Mouse (Mus musculus): ENCODE measurements at regions not wholly inside any gene's neighbourhood (a gene's known extent, or its start where the extent isn't known, plus 50 kb on each side); places are given as distances from the start of the nearest gene placed in this dataset.
A peak's percentile ranks its signal among the peaks of the same experiment; 100 is the strongest.

DNA sequence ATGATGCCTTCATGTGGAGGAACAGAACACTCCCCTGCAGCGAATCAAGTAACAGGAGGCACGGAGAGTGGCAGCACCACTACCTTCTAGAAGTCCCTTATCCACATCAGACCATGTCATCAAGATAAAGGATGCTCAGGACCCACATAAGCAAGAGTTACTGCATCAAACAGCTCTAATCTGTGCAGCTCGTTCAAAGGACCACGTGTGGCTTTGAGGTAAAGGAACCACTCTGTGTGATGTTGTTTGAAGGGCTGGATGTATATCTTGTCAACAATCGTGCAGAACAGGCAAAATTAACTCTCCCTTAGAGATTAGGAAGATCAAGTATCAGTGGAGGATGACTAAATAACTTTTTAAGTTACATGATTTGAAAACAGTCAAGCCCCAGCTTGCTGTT lies 68.8 kb upstream of the Cd44 start:
- H3K4me3 ChIP-seq (ENCODE audit: insufficient read depth, low read depth, low read length) = no peak overlapping the region
- no peaks in the 10 kb centered on the region for H3K79me2 ChIP-seq (ENCODE audit: control insufficient read depth, insufficient read depth, low read length)
- no peak overlapping the region for H3K9ac ChIP-seq (ENCODE audit: low read depth, low read length)
- no peaks in the 10 kb centered on the region for H3K4me1 ChIP-seq (ENCODE audit: control insufficient read depth, insufficient read depth, low read length)
- TF ChIP-seq POLR2A (IDR thresholded peaks at IDR 0.05; ENCODE audit: extremely low read depth, insufficient read depth, low read length) (no peak), CTCF (IDR thresholded peaks at IDR 0.05; ENCODE audit: low read depth, low read length) (no peak)
- 71% methylated on average over 5 of the region's 5 CpGs for WGBS
- no peaks in the 10 kb centered on the region for H3K36me3 ChIP-seq (ENCODE audit: control insufficient read depth, insufficient read depth, low read length)
- DNase-seq (ENCODE audit: extremely low read depth, low read depth, low spot score) = no peak
- H3K27me3 ChIP-seq (ENCODE audit: control insufficient read depth, insufficient read depth, low read length) = no peaks in the 10 kb centered on the region
- no peak overlapping the region for H3K27ac ChIP-seq (replicated peaks; ENCODE audit: insufficient read depth, low read depth, low read length)

DNA sequence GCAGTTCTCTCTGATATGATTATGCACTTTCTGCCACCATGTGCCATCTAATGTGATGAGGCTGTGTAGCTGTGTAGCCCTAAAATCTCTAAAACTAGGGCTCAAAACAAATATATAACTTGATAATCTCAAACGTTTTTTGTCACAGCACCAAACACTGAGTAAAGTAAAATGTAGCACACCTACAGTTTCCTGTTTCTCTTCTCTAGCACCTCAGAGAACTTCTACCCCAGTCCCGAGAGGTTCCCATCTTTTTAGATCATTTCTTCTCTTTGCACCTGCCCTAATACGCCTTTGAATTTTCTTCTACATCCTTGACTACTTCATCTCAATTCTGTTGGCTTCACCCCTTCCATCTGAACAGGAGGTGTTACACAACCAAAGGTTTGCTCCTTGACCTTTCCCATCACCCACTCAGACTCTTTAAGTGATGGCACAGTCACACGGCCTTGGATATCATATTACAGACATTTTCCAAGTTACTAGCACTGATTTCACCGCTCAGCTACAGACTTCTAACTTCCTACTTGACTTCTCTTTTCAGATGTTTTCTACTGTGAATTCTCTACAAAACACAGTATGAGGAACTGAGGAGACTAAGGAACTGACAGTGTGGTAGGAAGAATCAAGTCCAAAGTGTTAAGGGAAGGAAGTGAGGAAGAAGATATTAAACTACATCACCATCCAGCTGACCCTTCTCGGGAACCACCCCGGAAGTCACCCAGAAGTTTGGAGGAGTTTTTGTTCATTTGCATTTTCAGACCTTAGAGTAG lies 66.7 kb upstream of the Cd44 start:
- DNase-seq (ENCODE audit: extremely low read depth, low read depth, low spot score) = peak; percentile 36
- no peaks in the 10 kb centered on the region for H3K36me3 ChIP-seq (ENCODE audit: control insufficient read depth, insufficient read depth, low read length)
- TF ChIP-seq POLR2A (IDR thresholded peaks at IDR 0.05; ENCODE audit: extremely low read depth, insufficient read depth, low read length) (no peak), CTCF (IDR thresholded peaks at IDR 0.05; ENCODE audit: low read depth, low read length) (no peak)
- H3K79me2 ChIP-seq (ENCODE audit: control insufficient read depth, insufficient read depth, low read length) = no peaks in the 10 kb centered on the region
- 73% methylated on average over 7 of the region's 7 CpGs for WGBS
- H3K9ac ChIP-seq (ENCODE audit: low read depth, low read length) = no peak overlapping the region
- H3K27ac ChIP-seq (replicated peaks; ENCODE audit: insufficient read depth, low read depth, low read length) = no peak overlapping the region
- no peaks in the 10 kb centered on the region for H3K4me1 ChIP-seq (ENCODE audit: control insufficient read depth, insufficient read depth, low read length)
- no peaks in the 10 kb centered on the region for H3K27me3 ChIP-seq (ENCODE audit: control insufficient read depth, insufficient read depth, low read length)
- H3K4me3 ChIP-seq (ENCODE audit: insufficient read depth, low read depth, low read length) = no peak overlapping the region

DNA sequence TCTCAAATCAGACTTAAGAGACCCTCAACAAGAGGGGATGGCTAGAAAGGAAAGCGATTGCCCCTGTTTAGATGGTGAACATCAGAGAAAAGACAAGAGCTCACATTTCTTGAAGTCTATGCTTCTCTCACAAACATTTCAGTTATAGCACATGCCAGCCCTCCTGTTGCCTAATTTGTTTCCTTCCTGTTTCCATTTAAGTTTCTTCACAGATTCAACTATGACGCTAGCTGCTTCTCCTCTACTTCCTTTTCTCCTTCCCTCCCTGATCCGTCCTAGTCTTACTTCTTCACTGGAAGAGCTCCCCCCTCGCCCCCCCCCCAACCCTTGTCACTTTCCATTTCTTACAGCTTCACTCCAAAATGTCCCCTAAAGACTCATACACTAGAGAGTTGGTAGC lies 66.0 kb upstream of the Cd44 start:
- DNase-seq (ENCODE audit: extremely low read depth, low read depth, low spot score) = peak; percentile 39
- no peak overlapping the region for H3K27ac ChIP-seq (replicated peaks; ENCODE audit: insufficient read depth, low read depth, low read length)
- H3K9ac ChIP-seq (ENCODE audit: low read depth, low read length) = no peak overlapping the region
- H3K79me2 ChIP-seq (ENCODE audit: control insufficient read depth, insufficient read depth, low read length) = no peaks in the 10 kb centered on the region
- no peaks in the 10 kb centered on the region for H3K36me3 ChIP-seq (ENCODE audit: control insufficient read depth, insufficient read depth, low read length)
- no peaks in the 10 kb centered on the region for H3K4me1 ChIP-seq (ENCODE audit: control insufficient read depth, insufficient read depth, low read length)
- no peak overlapping the region for H3K4me3 ChIP-seq (ENCODE audit: insufficient read depth, low read depth, low read length)
- no peaks in the 10 kb centered on the region for H3K27me3 ChIP-seq (ENCODE audit: control insufficient read depth, insufficient read depth, low read length)
- 90% methylated on average over 4 of the region's 4 CpGs for WGBS
- TF ChIP-seq CTCF (IDR thresholded peaks at IDR 0.05; ENCODE audit: low read depth, low read length) (no peak), POLR2A (IDR thresholded peaks at IDR 0.05; ENCODE audit: extremely low read depth, insufficient read depth, low read length) (no peak)

- no peak for DNase-seq (ENCODE audit: extremely low read depth, low read depth, low spot score)
- Histone ChIP-seq H3K36me3 (ENCODE audit: control insufficient read depth, insufficient read depth, low read length) (no peaks in the 10 kb centered on the region), H3K27me3 (ENCODE audit: control insufficient read depth, insufficient read depth, low read length) (no peaks in the 10 kb centered on the region), H3K9ac (ENCODE audit: low read depth, low read length) (no peak overlapping the region), H3K79me2 (ENCODE audit: control insufficient read depth, insufficient read depth, low read length) (no peaks in the 10 kb centered on the region), H3K4me3 (ENCODE audit: insufficient read depth, low read depth, low read length) (no peak overlapping the region), H3K27ac (replicated peaks; ENCODE audit: insufficient read depth, low read depth, low read length) (no peak overlapping the region), H3K4me1 (ENCODE audit: control insufficient read depth, insufficient read depth, low read length) (no peaks in the 10 kb centered on the region)
- TF ChIP-seq POLR2A (IDR thresholded peaks at IDR 0.05; ENCODE audit: extremely low read depth, insufficient read depth, low read length) = no peak
- no peak for TF ChIP-seq CTCF (IDR thresholded peaks at IDR 0.05; ENCODE audit: low read depth, low read length)
- WGBS = 91% methylated on average over 5 of the region's 5 CpGs
Observed at GRCm38 (mm10) chr2:102959067-102959645, 57.7 kb upstream of the Cd44 start.

- WGBS = 88% methylated on average over 9 of the region's 9 CpGs
- no peak overlapping the region for H3K9ac ChIP-seq (ENCODE audit: low read depth, low read length)
- H3K79me2 ChIP-seq (ENCODE audit: control insufficient read depth, insufficient read depth, low read length) = no peaks in the 10 kb centered on the region
- H3K4me1 ChIP-seq (ENCODE audit: control insufficient read depth, insufficient read depth, low read length) = no peaks in the 10 kb centered on the region
- H3K27me3 ChIP-seq (ENCODE audit: control insufficient read depth, insufficient read depth, low read length) = no peaks in the 10 kb centered on the region
- no peak for DNase-seq (ENCODE audit: extremely low read depth, low read depth, low spot score)
- TF ChIP-seq CTCF (IDR thresholded peaks at IDR 0.05; ENCODE audit: low read depth, low read length) = no peak
- no peak for TF ChIP-seq POLR2A (IDR thresholded peaks at IDR 0.05; ENCODE audit: extremely low read depth, insufficient read depth, low read length)
- no peaks in the 10 kb centered on the region for H3K36me3 ChIP-seq (ENCODE audit: control insufficient read depth, insufficient read depth, low read length)
- H3K27ac ChIP-seq (replicated peaks; ENCODE audit: insufficient read depth, low read depth, low read length) = no peak overlapping the region
- no peak overlapping the region for H3K4me3 ChIP-seq (ENCODE audit: insufficient read depth, low read depth, low read length)
Observed at GRCm38 (mm10) chr2:102958529-102958928, 57.1 kb upstream of the Cd44 start.

GRCm38 (mm10) chr2:102957811-102958210 lies 56.3 kb upstream of the Cd44 start:
- Histone ChIP-seq H3K4me3 (ENCODE audit: insufficient read depth, low read depth, low read length) (no peak overlapping the region), H3K27me3 (ENCODE audit: control insufficient read depth, insufficient read depth, low read length) (no peaks in the 10 kb centered on the region), H3K27ac (replicated peaks; ENCODE audit: insufficient read depth, low read depth, low read length) (no peak overlapping the region), H3K36me3 (ENCODE audit: control insufficient read depth, insufficient read depth, low read length) (no peaks in the 10 kb centered on the region), H3K4me1 (ENCODE audit: control insufficient read depth, insufficient read depth, low read length) (no peaks in the 10 kb centered on the region), H3K79me2 (ENCODE audit: control insufficient read depth, insufficient read depth, low read length) (no peaks in the 10 kb centered on the region), H3K9ac (ENCODE audit: low read depth, low read length) (no peak overlapping the region)
- DNase-seq (ENCODE audit: extremely low read depth, low read depth, low spot score) = no peak
- TF ChIP-seq POLR2A (IDR thresholded peaks at IDR 0.05; ENCODE audit: extremely low read depth, insufficient read depth, low read length) = no peak
- TF ChIP-seq CTCF (IDR thresholded peaks at IDR 0.05; ENCODE audit: low read depth, low read length) = no peak
- 89% methylated on average over 5 of the region's 5 CpGs for WGBS
